Mouse (Mus musculus): Measurements from ENCODE around the gene Ddx19a. TPM values are rescaled to one million over a fixed set of nuclear protein-coding genes. Genes with fewer than 3 reads are reported as not detected.

Ddx19a gene
- 4.9 and 13.8 TPM in 2 replicates for polyA plus RNA-seq (2012; rRNA removed; ENCODE audit: low replicate concordance)

DNA sequence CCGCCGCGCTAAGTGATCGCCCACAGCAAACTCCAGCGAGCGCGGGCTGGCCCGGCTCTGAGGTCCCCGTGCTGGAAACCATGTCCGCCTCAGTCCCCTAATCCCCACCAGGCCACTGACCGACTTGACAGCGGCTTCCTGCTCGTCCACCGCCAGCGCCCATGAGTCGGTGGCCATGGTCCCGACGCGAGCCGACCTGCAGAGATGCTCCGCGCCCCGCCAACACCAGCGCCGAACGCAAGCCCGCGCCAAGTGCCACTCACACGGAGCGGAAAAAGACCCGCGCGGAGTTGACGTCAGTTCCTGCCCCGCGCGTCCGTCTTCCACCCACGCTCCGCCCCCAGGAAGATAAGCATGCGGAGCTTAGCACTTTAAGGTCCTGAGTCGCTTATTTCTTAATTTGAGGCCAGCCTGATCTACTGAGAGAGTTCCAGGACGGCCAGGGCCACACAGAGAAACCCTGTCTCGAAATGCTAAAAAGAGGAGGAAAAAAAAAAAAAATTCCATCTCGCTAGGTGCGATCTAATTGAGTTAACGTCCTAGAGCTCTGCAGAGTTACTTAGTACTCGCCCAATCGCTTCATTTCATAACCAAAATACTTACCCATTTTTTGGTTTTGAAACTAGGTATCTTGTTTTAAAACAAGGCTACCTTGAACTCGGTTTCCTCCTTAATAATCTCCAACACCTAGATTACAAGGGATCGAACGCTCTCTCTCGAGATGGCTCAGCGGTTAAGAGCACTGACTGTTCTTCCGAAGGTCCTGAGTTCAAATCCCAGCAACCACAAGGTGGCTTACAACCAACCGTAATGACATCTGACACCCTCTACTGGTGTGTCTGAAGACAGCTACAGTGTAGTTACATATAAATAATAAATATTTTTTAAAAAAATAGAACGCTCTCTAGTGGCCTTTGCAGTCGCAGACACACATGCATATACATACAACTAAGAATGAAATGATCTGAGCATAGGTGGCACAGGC, at the start of gene Ddx19a:
Ddx19a (minus strand) TSS at position 254 of the 985 bp plus-strand sequence.

DNA sequence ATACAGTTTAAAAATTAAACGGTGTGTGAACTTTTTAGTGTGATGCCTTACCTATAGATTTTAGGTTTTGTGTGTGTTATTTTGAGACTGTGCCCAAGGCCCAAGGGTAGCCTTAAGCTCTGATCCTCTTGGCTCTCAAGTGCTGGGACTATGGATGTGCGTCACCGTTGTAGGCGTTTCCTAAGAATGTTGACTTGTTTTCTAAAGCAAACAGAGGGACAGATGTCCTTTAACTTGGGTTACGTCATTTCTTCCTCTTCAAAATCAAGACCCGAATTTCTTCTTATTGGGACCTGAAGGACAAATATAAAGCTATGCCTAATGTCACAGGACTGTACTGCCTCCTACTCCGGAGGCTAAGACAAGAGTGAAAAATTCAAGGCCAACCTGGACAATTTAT, 35.3 kb upstream of the Ddx19a start, which contains the start of gene Aars:
Aars (plus strand) TSS at position 229 of the 400 bp plus-strand sequence.

DNA sequence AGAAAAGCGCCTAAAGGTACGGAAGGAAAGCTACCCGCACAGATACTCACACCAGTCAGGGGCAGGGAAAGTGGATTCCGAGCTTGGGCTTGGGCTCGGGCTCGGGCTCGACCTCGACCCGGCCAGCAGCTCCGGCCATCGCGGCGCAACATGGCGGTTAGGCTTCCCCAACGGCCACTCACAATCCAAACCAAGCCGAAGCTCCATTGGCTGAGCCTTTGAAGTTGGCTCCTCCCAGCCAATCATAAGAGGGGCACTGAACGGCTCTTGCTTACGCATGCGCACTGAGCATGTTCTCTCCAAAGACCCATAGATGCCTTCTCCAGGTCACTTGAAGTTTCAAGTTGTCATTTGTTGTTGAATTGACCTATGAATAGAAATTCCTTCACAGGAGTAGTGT, 34.0 kb upstream of the Ddx19a start, which contains the start of gene Ddx19b:
Ddx19b (minus strand) TSS at position 180 of the 400 bp plus-strand sequence.

Other genes starting within 250 kb of the Ddx19a start
- 18.2 and 27.3 TPM in 2 replicates for gene Il34, start 191.9 kb downstream of the Ddx19a start, polyA plus RNA-seq (2012; rRNA removed; ENCODE audit: low replicate concordance)
- 15.1 and 20.0 TPM in 2 replicates for gene Cog4, start 151.2 kb downstream of the Ddx19a start, polyA plus RNA-seq (2012; rRNA removed; ENCODE audit: low replicate concordance)
- gene Sf3b3, start 151.0 kb downstream of the Ddx19a start, polyA plus RNA-seq (2012; rRNA removed; ENCODE audit: low replicate concordance): 7.9 and 12.4 TPM in 2 replicates
- gene Fuk, start 95.3 kb downstream of the Ddx19a start, polyA plus RNA-seq (2012; rRNA removed; ENCODE audit: low replicate concordance): 21.9 and 35.1 TPM in 2 replicates
- 3.6 and 5.6 TPM in 2 replicates for gene St3gal2, start 77.9 kb downstream of the Ddx19a start, polyA plus RNA-seq (2012; rRNA removed; ENCODE audit: low replicate concordance)
- 0.46 and 1.3 TPM in 2 replicates for gene Ddx19b, start 34.0 kb upstream of the Ddx19a start, polyA plus RNA-seq (2012; rRNA removed; ENCODE audit: low replicate concordance)
- gene Aars, start 35.3 kb upstream of the Ddx19a start, polyA plus RNA-seq (2012; rRNA removed; ENCODE audit: low replicate concordance): 14.0 and 14.7 TPM in 2 replicates
- gene Exosc6, start 58.5 kb upstream of the Ddx19a start, polyA plus RNA-seq (2012; rRNA removed; ENCODE audit: low replicate concordance): 17.3 and 43.6 TPM in 2 replicates
- not detected in 2 replicates for gene Clec18a, start 94.6 kb upstream of the Ddx19a start, polyA plus RNA-seq (2012; rRNA removed; ENCODE audit: low replicate concordance)
- gene Pdpr, start 96.8 kb upstream of the Ddx19a start, polyA plus RNA-seq (2012; rRNA removed; ENCODE audit: low replicate concordance): 0.72 and 5.9 TPM in 2 replicates